Mouse (Mus musculus) heart, adult 8-10 months (tissue): ENCODE measurements at regions not wholly inside any gene's neighbourhood (a gene's known extent, or its start where the extent isn't known, plus 50 kb on each side); places are given as distances from the start of the nearest gene placed in this dataset.

Experiments
- DNase-seq: peaks from one replicate; pipeline ENCODE4 v3.0.0; 2022; ENCODE audit warnings: low spot score

GRCm38 (mm10) chrX:12889482-12889808 is 127.6 kb upstream of the Med14 start:
- DNase-seq: no peak

DNA sequence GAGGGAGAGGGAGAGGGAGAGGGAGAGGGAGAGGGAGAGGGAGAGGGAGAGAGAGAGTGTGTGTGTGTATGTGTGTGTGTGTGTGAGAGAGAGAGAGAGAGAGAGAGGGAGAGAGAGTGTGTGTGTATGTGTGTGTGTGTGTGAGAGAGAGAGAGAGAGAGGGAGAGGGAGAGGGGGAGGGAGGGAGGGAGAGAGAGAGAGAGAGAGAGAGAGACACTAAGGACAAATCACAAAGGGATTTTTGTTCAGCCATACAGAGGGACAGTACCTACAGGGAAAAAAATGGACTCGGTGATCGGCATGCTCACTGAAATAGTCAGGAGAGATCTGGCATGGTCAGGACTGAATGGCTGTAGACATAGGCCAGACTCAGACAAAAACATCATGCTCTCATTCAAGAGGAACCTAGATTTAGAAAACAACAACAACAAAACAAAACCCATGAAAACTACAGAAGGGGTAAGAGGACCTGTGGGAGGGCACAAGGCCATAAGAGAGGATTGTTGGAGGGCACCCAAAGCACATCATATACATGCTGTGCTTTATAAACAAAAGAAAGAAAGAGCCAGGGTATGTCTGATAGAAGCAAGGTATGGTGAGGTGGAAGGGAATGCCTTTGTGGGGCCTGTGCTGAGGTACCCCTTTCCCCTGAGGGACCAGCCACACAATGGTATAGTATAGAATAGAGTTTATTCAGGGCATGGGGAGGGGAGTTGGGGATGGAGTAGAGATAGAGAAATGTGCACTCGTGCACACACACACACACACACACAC is 127.0 kb upstream of the Med14 start:
- no peak for DNase-seq

GRCm38 (mm10) chrX:12888010-12888707 is 126.3 kb upstream of the Med14 start:
- no peak for DNase-seq

- no peak for DNase-seq
Observed at GRCm38 (mm10) chrX:12887516-12887915, 125.6 kb upstream of the Med14 start.

DNA sequence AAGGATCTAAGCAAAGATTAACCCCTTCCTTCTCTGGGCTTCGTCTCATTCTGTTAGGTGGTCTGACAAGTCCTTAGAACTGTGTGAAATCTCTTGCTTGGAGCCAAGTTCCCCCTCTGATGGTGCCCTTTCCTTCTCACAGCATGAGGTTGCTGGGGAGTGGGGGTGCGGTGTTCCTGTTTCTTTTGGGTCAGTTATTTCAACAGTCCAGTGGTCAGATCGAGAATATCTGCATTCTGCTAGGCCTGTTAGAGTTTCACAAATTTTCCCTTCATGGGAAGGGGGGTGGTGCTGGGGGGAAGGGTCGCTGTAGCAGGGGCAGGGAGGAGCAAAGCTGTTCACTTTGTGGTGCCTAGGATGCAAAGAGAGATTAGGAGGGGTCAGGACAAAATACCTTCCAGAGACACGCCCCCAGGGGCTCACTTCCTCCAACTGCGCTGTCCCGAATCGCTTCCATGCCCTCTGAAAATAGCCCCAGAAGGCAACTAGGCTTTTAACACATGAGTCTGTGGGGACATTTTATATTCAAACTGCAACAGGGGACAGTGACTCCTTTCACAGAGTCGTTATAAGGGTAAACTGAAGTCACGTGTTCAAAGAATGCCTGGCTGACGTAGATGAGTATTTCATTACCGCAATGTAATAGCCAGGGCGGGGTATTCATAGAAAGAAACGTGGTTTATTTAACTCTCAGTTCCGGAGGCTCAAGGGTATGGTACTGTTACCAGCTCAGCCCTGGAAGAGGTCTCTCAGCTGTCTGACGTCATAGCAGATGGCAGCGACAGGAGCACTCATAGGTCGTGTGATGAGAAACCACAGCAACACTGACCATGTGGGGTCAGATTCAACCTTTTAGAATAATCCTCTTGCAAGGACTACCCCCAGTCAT is 124.5 kb upstream of the Med14 start:
- no peak for DNase-seq

- DNase-seq: no peak
Observed at GRCm38 (mm10) chrX:12879233-12879632, 117.4 kb upstream of the Med14 start.

- DNase-seq: no peak
Observed at GRCm38 (mm10) chrX:12877506-12877905, 115.6 kb upstream of the Med14 start.

DNA sequence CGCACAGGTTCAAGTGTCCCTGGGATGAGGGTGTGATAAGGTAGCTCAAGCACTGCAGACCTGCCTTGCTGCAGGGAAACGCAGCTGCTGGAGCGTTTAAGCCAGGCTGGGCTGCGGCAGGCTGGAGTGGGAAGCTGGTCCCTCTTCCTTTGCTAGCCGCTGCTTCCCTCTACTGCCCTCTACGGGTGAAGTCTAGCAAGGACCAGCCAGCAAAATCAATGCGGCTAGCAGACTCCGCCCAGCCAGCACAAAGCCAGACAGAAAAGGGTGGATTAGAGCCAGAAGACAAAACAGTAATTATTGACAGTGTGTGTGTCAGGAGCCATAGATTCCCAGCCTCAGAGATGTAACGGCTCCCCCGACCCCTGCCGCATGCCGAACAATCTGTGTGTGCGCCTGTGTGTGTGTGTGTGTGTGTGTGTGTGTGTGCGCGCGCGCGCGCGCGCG is 111.8 kb upstream of the Med14 start:
- peak; percentile 65 for DNase-seq

DNA sequence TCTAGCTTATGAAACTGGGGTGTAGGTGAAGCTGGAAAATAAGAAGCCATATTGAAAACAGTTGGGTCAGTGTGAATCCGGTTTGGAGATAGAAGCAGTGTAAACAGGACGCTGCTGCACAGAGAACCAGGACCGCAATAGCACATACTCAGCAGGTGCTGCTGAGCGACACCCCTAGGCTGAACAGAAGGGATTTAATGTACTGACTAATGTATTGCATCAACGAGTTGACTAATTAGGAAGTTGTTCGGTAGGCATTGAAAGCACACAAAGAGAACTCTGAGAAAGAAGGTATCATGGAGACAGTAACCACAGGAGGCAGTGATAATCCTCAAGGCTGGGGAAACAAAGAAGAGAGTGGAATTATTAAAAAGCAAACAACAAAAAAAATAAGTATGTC is 111.4 kb upstream of the Med14 start:
- no peak for DNase-seq

GRCm38 (mm10) chrX:12866885-12867498 is 105.1 kb upstream of the Med14 start:
- DNase-seq: no peak

- no peak for DNase-seq
Observed at GRCm38 (mm10) chrX:12866176-12866575, 104.3 kb upstream of the Med14 start.

DNA sequence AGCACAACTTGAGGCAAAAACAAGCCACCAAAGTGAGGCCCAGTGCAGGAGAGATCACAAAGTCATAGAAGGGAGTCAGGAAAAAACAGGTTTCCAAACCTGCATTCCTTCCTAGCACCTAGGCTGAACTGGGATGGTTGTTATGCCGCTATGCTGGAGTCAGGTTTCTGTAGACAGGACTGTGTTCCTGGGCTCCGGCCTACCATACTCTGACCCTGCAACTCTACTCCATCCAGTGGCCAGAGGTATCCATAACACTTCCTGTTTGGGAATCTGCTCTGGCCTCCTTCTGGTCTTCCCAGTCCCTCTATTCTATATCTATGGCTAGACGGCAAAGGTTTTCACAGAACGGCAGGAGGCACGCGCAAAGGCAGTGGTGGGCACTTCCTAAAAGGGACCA is 98.3 kb upstream of the Med14 start:
- no peak for DNase-seq

- DNase-seq: no peak
Observed at GRCm38 (mm10) chrX:12858757-12859156, 96.9 kb upstream of the Med14 start.

DNA sequence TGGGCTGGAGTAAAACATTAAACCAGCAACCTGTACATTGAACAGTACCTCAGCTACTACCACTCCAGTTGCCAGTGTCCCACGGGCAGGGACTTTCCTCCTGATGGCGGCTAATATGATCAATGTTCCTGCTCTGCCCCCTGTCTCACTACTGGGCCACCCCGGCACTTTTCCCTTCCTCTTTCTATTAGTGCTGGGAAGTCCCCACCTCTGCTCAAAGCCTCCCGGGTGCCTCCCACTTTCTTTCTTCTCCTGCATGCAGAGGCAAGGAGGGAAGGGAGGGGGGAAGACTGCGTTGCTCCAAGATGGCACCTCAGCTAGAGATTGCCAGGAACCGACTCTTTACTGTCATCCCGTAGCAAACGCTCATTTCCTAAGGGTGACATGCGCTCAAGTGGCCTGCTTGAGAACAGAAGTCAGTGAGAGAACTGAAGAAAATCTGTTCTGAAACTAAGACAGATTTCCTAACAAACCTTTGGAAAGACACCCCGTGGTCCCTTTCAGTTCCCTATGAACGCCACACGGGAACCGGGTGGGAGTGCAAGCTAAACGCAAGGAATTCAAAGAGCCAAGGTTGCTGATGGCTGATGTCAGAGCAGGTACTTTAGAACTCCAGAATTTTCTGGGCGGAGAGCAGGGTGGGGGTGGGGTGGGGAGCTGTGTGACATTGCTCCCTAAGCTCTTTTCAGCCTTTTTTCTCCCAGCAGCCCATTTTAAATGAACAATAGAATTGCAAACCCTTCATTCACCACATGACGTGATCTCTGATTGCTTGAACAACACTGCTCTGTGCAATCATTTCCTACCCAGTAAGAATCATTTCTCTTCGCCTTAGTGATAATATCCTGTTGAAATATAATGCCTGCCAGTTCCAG is 96.2 kb upstream of the Med14 start:
- peak; percentile 6 for DNase-seq

DNA sequence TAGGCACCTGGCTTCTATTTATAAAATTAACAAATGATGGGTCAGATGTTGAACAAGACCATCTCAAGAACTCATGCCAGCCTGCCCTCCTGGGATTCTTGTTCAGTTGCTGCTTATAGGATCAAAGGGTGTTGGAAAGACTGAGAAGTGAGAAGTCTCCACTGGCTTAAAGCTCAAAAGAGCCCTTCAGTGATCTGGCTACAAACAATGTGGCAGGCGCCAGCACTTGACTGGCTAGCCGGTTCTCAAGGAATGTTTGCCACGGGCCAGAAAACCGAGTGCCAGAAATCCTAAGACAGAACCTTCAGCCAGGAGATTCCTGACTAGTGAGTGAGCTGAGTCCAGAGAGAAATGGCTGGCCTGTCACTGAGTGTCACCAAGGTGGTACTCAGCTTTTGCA is 93.6 kb upstream of the Med14 start:
- peak; percentile 24 for DNase-seq

DNA sequence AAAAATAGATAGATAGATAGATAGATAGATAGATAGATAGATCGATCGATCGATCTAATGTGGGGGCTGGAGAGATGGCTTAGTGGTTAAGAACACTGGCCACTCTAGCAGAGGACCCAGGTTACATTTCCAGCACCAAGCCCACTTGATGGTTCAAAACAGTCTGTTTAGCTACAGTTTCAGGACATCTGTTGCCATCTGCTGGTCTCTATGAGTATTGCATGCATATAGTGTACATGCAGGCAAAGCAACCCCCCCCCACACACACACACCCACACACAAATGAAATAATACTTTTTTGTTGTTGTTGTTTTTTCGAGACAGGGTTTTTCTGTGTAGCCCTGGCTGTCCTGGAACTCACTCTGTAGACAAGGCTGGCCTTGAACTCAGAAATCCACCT is 89.8 kb upstream of the Med14 start:
- DNase-seq: peak; percentile 29

GRCm38 (mm10) chrX:12844431-12844830 is 82.6 kb upstream of the Med14 start:
- no peak for DNase-seq

DNA sequence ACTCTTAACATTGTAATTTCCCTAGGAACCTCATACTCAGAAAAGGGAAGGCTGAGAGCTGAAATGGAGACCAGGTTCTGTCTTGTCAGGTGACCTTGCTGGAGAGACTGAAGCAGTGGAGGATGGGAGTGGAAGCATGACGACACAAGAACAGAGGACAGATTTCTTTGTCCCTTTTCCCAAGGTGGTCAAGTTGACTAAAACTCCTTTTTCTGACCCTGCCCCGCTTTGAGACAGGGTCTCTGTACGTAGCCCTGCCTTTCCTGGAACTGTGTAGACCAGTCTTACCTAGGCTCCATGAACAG is 79.1 kb upstream of the Med14 start:
- DNase-seq: no peak

- DNase-seq: peak; percentile 78
Observed at GRCm38 (mm10) chrX:12840160-12841020, 78.5 kb upstream of the Med14 start.
